Mouse (Mus musculus): Measurements from ENCODE around the gene Tmem210. TPM values are rescaled to one million over a fixed set of nuclear protein-coding genes. Genes with fewer than 3 reads are reported as not detected.

The Tmem210 gene
- polyA plus RNA-seq, 1 experiment: not detected

- no peak for TF ChIP-seq GATA1 (IDR thresholded peaks at IDR 0.05; ENCODE audit: low read length)
Observed at GRCm38 (mm10) chr2:25305587-25306359, 17.8 kb downstream of the Tmem210 start.

GRCm38 (mm10) chr2:25310180-25310579, 22.2 kb downstream of the Tmem210 start:
- TF ChIP-seq GATA1 (IDR thresholded peaks at IDR 0.05; ENCODE audit: low read length): no peak

GRCm38 (mm10) chr2:25310969-25311368, 23.0 kb downstream of the Tmem210 start:
- TF ChIP-seq GATA1 (IDR thresholded peaks at IDR 0.05; ENCODE audit: low read length): no peak

- TF ChIP-seq GATA1 (IDR thresholded peaks at IDR 0.05; ENCODE audit: low read length): no peak
Observed at GRCm38 (mm10) chr2:25311491-25311891, 23.5 kb downstream of the Tmem210 start.

- TF ChIP-seq GATA1 (IDR thresholded peaks at IDR 0.05; ENCODE audit: low read length): no peak
Observed at GRCm38 (mm10) chr2:25318119-25318966, 30.4 kb downstream of the Tmem210 start.

GRCm38 (mm10) chr2:25318971-25319773, 31.2 kb downstream of the Tmem210 start, which contains the start of gene Grin1:
Gene Grin1 (minus strand): TSS chr2:25319187.
- no peak for TF ChIP-seq GATA1 (IDR thresholded peaks at IDR 0.05; ENCODE audit: low read length)

GRCm38 (mm10) chr2:25320084-25320483, 32.1 kb downstream of the Tmem210 start:
- TF ChIP-seq GATA1 (IDR thresholded peaks at IDR 0.05; ENCODE audit: low read length): no peak

- no peak for TF ChIP-seq GATA1 (IDR thresholded peaks at IDR 0.05; ENCODE audit: low read length)
Observed at GRCm38 (mm10) chr2:25326036-25326435, 38.1 kb downstream of the Tmem210 start.

GRCm38 (mm10) chr2:25328440-25328839, 40.5 kb downstream of the Tmem210 start:
- TF ChIP-seq GATA1 (IDR thresholded peaks at IDR 0.05; ENCODE audit: low read length): no peak

GRCm38 (mm10) chr2:25331470-25331869, 43.5 kb downstream of the Tmem210 start:
- TF ChIP-seq GATA1 (IDR thresholded peaks at IDR 0.05; ENCODE audit: low read length): no peak

GRCm38 (mm10) chr2:25332286-25333160, 44.6 kb downstream of the Tmem210 start, which contains the start of gene Man1b1:
Gene Man1b1 (plus strand): TSS chr2:25332338.
- TF ChIP-seq GATA1 (IDR thresholded peaks at IDR 0.05; ENCODE audit: low read length): no peak

- no peak for TF ChIP-seq GATA1 (IDR thresholded peaks at IDR 0.05; ENCODE audit: low read length)
Observed at GRCm38 (mm10) chr2:25333569-25333968, 45.6 kb downstream of the Tmem210 start.

- TF ChIP-seq GATA1 (IDR thresholded peaks at IDR 0.05; ENCODE audit: low read length): no peak
Observed at GRCm38 (mm10) chr2:25338303-25338702, 50.4 kb downstream of the Tmem210 start.

Other genes with a start within 250 kb of the Tmem210 start
- 51.6 and 56.3 TPM in 2 replicates for gene Nsmf, start 233.8 kb upstream of the Tmem210 start, polyA plus RNA-seq (2012)
- gene Entpd8, start 207.8 kb upstream of the Tmem210 start, polyA plus RNA-seq (2012): not detected in 2 replicates
- gene Noxa1, start 193.0 kb upstream of the Tmem210 start, polyA plus RNA-seq (2012): 0.06 and 0.18 TPM in 2 replicates
- gene Nrarp, start 107.4 kb upstream of the Tmem210 start, polyA plus RNA-seq (2012): not detected in 2 replicates
- 9.9 and 11.1 TPM in 2 replicates for gene Tor4a, start 91.3 kb upstream of the Tmem210 start, polyA plus RNA-seq (2012)
- gene Nelfb, start 76.7 kb upstream of the Tmem210 start, polyA plus RNA-seq (2012): 26.4 and 34.1 TPM in 2 replicates
- gene Stpg3, start 73.5 kb upstream of the Tmem210 start, polyA plus RNA-seq (2012): not detected in 2 replicates
- gene Fam166a, start 69.4 kb upstream of the Tmem210 start, polyA plus RNA-seq (2012): 0.09 TPM in 1 of 2 replicates, not detected in the other
- 462 and 587 TPM in 2 replicates for gene Tubb4b, start 63.4 kb upstream of the Tmem210 start, polyA plus RNA-seq (2012)
- not detected in 2 replicates for gene Slc34a3, start 53.8 kb upstream of the Tmem210 start, polyA plus RNA-seq (2012)
- gene Rnf224, start 51.4 kb upstream of the Tmem210 start, polyA plus RNA-seq (2012): 0.04 and 0.10 TPM in 2 replicates
- gene Rnf208, start 45.9 kb upstream of the Tmem210 start, polyA plus RNA-seq (2012): 23.1 and 29.3 TPM in 2 replicates
- not detected in 2 replicates for gene Cysrt1, start 45.7 kb upstream of the Tmem210 start, polyA plus RNA-seq (2012)
- 0.97 and 2.3 TPM in 2 replicates for gene AL732309.1, start 41.3 kb upstream of the Tmem210 start, polyA plus RNA-seq (2012)
- 11.3 and 16.5 TPM in 2 replicates for gene Tmem203, start 32.7 kb upstream of the Tmem210 start, polyA plus RNA-seq (2012)
- 56.1 and 69.7 TPM in 2 replicates for gene Tprn, start 25.5 kb upstream of the Tmem210 start, polyA plus RNA-seq (2012)
- gene Ssna1, start 15.7 kb upstream of the Tmem210 start, polyA plus RNA-seq (2012): 196 and 198 TPM in 2 replicates
- gene Anapc2, start 15.7 kb upstream of the Tmem210 start, polyA plus RNA-seq (2012): 25.4 and 26.3 TPM in 2 replicates
- gene Lrrc26, start 1.8 kb downstream of the Tmem210 start, polyA plus RNA-seq (2012): not detected in 2 replicates
- gene Grin1, start 31.0 kb downstream of the Tmem210 start, polyA plus RNA-seq (2012): 0.09 and 0.18 TPM in 2 replicates
- gene Man1b1, start 44.2 kb downstream of the Tmem210 start, polyA plus RNA-seq (2012): 18.5 and 26.0 TPM in 2 replicates
- 5.0 and 7.6 TPM in 2 replicates for gene Dpp7, start 68.2 kb downstream of the Tmem210 start, polyA plus RNA-seq (2012)
- gene Uap1l1, start 77.5 kb downstream of the Tmem210 start, polyA plus RNA-seq (2012): 36.3 and 46.3 TPM in 2 replicates
- 139 and 187 TPM in 2 replicates for gene Sapcd2, start 84.2 kb downstream of the Tmem210 start, polyA plus RNA-seq (2012)
- gene Entpd2, start 107.7 kb downstream of the Tmem210 start, polyA plus RNA-seq (2012): not detected in 2 replicates
- not detected in 2 replicates for gene Npdc1, start 111.2 kb downstream of the Tmem210 start, polyA plus RNA-seq (2012)
- not detected in 2 replicates for gene Fut7, start 135.1 kb downstream of the Tmem210 start, polyA plus RNA-seq (2012)
- gene Abca2, start 140.6 kb downstream of the Tmem210 start, polyA plus RNA-seq (2012): 9.2 and 9.9 TPM in 2 replicates
- gene Clic3, start 168.7 kb downstream of the Tmem210 start, polyA plus RNA-seq (2012): not detected in 2 replicates
- gene Paxx, start 172.9 kb downstream of the Tmem210 start, polyA plus RNA-seq (2012): 39.7 and 40.3 TPM in 2 replicates
- not detected in 2 replicates for gene Ptgds, start 181.9 kb downstream of the Tmem210 start, polyA plus RNA-seq (2012)
- not detected in 2 replicates for gene Lcn12, start 205.8 kb downstream of the Tmem210 start, polyA plus RNA-seq (2012)
- 25.8 and 49.8 TPM in 2 replicates for gene Fbxw5, start 212.6 kb downstream of the Tmem210 start, polyA plus RNA-seq (2012)
- 0.08 and 0.18 TPM in 2 replicates for gene C8g, start 213.6 kb downstream of the Tmem210 start, polyA plus RNA-seq (2012)

Measured in G1E-ER4 (cell line).